Mouse (Mus musculus) T-helper 1 cell (primary cell): Measurements from ENCODE around the gene Gm5089.

Experiments
- in situ Hi-C: fragments of 300-600 bp; cut with MboI, MseI; formaldehyde crosslinking; loops from one replicate; pipeline ENCODE4 v1.15.1; 2025; ENCODE audit warnings: high pct_unique_total_duplicates

The Gm5089 gene

DNA sequence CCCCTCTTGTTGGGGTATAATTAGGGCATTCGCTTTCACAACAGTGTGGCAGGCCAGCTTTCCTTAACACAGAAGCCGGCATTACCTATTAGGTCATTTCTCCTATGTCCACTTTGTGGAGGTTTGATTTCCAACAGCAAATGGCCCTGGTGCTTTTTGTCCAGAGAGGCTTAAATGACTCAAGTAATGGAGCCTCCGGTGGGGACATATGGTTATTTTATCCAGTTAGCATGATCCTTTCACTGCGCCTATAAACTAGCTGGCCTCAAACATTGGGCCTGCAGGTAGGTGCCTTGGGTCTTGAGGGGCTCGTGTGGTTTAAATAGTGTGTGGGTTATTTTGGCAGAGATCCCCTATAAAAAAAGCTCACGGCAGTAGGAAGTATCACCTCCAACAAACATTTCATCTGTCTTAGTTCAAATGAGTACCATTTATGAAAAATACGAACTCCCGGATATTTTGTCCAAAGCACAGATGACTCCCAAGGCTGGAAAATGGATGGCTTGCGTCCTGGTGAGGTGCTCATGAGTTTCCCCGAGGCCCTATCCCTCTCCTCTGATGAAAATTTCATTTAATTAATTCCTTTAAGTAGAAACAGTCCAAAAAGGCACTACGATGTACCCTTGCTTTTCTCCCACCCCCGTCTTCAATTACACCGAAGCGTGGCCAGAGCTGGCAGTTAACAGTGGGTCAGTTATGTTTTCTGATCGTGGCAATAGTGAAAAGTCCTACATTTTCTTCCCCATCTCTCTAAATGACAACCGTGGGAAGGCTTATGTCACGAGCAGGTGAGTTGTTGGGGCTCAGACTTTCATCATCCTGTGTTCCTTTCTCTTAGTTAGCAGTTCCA lies 64.4 kb downstream of the Gm5089 start:
- in situ Hi-C loops, result no loop called here

DNA sequence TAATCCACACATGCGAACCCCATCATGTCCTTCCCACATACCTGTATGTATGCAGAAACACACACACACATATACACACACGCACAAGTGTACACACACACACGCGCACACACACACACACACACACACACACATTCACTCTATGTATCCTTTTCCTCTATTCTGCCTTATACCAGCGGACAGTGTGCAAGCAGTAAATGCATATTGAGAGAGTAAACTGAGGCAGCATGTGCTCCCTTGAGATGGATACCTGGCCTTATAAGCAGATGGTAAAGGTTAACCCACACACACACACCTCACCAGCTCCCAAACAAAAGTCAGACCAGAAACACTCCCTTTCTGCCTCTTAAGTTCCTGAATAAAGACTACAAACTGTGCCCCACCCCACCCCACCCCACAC lies 65.2 kb downstream of the Gm5089 start:
- in situ Hi-C loops, result no loop called here

DNA sequence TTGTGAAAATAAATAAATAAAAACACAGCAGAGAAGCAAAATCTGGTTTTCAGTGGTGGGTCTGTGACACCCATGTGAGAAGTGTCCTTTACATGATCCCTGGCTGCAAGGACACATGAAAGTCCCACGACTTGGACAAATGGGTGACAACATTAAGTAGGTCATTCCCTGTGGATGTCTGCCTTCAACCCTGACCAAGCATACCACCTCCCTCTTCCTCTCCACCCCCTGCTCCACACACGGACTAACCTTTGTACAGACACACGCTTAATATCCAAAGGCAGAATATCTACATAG lies 65.7 kb downstream of the Gm5089 start:
- in situ Hi-C loops, result no loop called here
